8 mouse cellular contexts compared by ENCODE assay signal in genomic region chr5:64610562-64611405, GRCm38 (mm10).
DNase-seq lines count a peak whose midpoint lies in the region; ATAC-seq and TF ChIP-seq lines count a peak whose summit lies in the region.

No protein-coding gene starts in this region.

- H3K27me3 ChIP-seq in hindbrain, postnatal 0 days (ENCODE audit: insufficient read depth, low read length) = no peaks in the 10 kb centered on the region
- H3K27me3 ChIP-seq in liver, embryonic 12.5 days (replicated peaks) = no peaks in the 10 kb centered on the region
- H3K27me3 ChIP-seq in neural tube, embryonic 11.5 days (ENCODE audit: control insufficient read depth, insufficient read depth, low read length) = no peaks in the 10 kb centered on the region

- no peak overlapping the region for H3K4me3 ChIP-seq in hindbrain, postnatal 0 days (ENCODE audit: low read length)
- H3K4me3 ChIP-seq in liver, embryonic 12.5 days = no peak overlapping the region
- no peak overlapping the region for H3K4me3 ChIP-seq in neural tube, embryonic 11.5 days (ENCODE audit: low read depth, low read length)

- intact Hi-C loops in gastrocnemius, postnatal 14 days (cut with DNase I; ENCODE audit: low total_unique reads) = no loop called here

- no peak overlapping the region for H3K4me2 ChIP-seq in hindbrain, postnatal 0 days (ENCODE audit: low read depth, low read length)
- peak overlapping the region; percentile 39 for H3K4me2 ChIP-seq in liver, embryonic 12.5 days
- no peak overlapping the region for H3K4me2 ChIP-seq in neural tube, embryonic 11.5 days (ENCODE audit: low read depth)

- H3K36me3 ChIP-seq in hindbrain, postnatal 0 days (ENCODE audit: insufficient read depth, low read length) = no peaks in the 10 kb centered on the region
- no peaks in the 10 kb centered on the region for H3K36me3 ChIP-seq in liver, embryonic 12.5 days
- H3K36me3 ChIP-seq in neural tube, embryonic 11.5 days (ENCODE audit: control insufficient read depth, insufficient read depth, low read length) = no peaks in the 10 kb centered on the region

- H3K4me1 ChIP-seq in hindbrain, postnatal 0 days (ENCODE audit: insufficient read depth, low read length) = peaks cover 5% of the 10 kb centered on the region
- H3K4me1 ChIP-seq in liver, embryonic 12.5 days = peaks cover 27% of the 10 kb centered on the region
- peaks cover 3% of the 10 kb centered on the region for H3K4me1 ChIP-seq in neural tube, embryonic 11.5 days (ENCODE audit: control insufficient read depth, insufficient read depth, low read length)

- DNase-seq in Muller cell, postnatal 12 days (ENCODE audit: inconsistent ontology term) = peak; percentile 98
- peak; percentile 19 for DNase-seq in adrenal gland, postnatal 4 days (ENCODE audit: low spot score in 2 of 2)
- DNase-seq in gastrocnemius, postnatal 14 days = peak; percentile 61
- DNase-seq in hindbrain, postnatal 0 days (ENCODE audit: low spot score) = peak; percentile 59
- DNase-seq in neural tube, embryonic 11.5 days (ENCODE audit: low spot score) = peak; percentile 83
- DNase-seq in cerebellum, adult 8-10 months = no peak
- no peak for DNase-seq in layer of hippocampus, adult 9-10 months (ENCODE audit: low spot score)

- peak; percentile 70 for ATAC-seq in hindbrain, postnatal 0 days
- peak; percentile 82 for ATAC-seq in liver, embryonic 12.5 days
- ATAC-seq in neural tube, embryonic 11.5 days (ENCODE audit: insufficient read depth, low FRiP score, low TSS enrichment) = peak; percentile 79

- no peaks in the 10 kb centered on the region for H3K9me3 ChIP-seq in hindbrain, postnatal 0 days (ENCODE audit: low read length)
- H3K9me3 ChIP-seq in liver, embryonic 12.5 days (replicated peaks) = no peaks in the 10 kb centered on the region
- no peaks in the 10 kb centered on the region for H3K9me3 ChIP-seq in neural tube, embryonic 11.5 days (ENCODE audit: control insufficient read depth, low read length)

- peak overlapping the region; percentile 27; the same call in 1 of the 2 replicates for H3K27ac ChIP-seq in hindbrain, postnatal 0 days
- H3K27ac ChIP-seq in liver, embryonic 12.5 days = peak overlapping the region; percentile 62
- peak overlapping the region; percentile 66 for H3K27ac ChIP-seq in neural tube, embryonic 11.5 days (ENCODE audit: low read depth, low read length)

- 19% methylated on average over 13 of the region's 13 CpGs for WGBS in hindbrain, postnatal 0 days
- WGBS in liver, embryonic 12.5 days (ENCODE audit: insufficient replicate concordance) = 25% methylated on average over 12 of the region's 13 CpGs
- 10% methylated on average over 12 of the region's 13 CpGs for WGBS in neural tube, embryonic 11.5 days

- TF ChIP-seq CTCF in hindbrain, postnatal 0 days (IDR thresholded peaks at IDR 0.05; ENCODE audit: low read depth) = no peak

- no peak overlapping the region for H3K9ac ChIP-seq in hindbrain, postnatal 0 days (replicated peaks; ENCODE audit: low read length)
- H3K9ac ChIP-seq in liver, embryonic 12.5 days = peak overlapping the region; percentile 33; the same call in 1 of the 2 replicates
- H3K9ac ChIP-seq in neural tube, embryonic 11.5 days (ENCODE audit: low read length) = no peak overlapping the region

Comparison
In these comparisons a context has a peak if more than half of its experiments do, and no peak if none do; other contexts are left out.
1. DNase-seq: peak in Muller cell, postnatal 12 days (single experiment), adrenal gland, postnatal 4 days (2 of 2), gastrocnemius, postnatal 14 days (single experiment), hindbrain, postnatal 0 days (single experiment) and neural tube, embryonic 11.5 days (single experiment); none in cerebellum, adult 8-10 months (single experiment) and layer of hippocampus, adult 9-10 months (single experiment).
2. Peak in every context shown above with its lines, with median percentiles within 50 percentile points of each other: ATAC-seq and H3K27ac ChIP-seq.